Mouse (Mus musculus): Measurements from ENCODE around the gene Olfr1337.
"Not testable (repeated sequence)": the region's sequence is repeated elsewhere in the genome, so short reads cannot be mapped to it uniquely, and the experiment has no call there.

Gene Olfr1337

DNA sequence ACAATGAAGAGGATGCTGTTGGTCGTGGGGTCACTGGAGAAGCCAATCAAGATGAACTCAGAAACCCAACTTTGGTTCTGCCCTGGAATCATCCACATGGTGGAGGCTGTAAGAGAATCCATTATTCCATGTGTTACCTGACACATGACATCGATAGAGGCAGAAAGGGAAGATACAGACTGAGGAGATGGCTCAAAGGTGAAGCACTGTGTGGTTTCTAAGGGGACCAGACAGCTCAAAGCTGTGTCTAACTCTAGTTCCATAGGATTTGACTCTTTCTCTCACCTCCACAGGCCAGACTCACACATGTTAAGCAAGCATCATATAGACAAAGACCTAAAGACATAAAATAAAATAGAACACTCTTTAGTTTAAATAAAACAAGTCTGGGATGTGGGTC is at the start of gene Olfr1337:
Olfr1337 (minus strand) TSS at position 101 of the 400 bp plus-strand sequence.
- no peak for DNase-seq (ENCODE audit: low spot score)

DNA sequence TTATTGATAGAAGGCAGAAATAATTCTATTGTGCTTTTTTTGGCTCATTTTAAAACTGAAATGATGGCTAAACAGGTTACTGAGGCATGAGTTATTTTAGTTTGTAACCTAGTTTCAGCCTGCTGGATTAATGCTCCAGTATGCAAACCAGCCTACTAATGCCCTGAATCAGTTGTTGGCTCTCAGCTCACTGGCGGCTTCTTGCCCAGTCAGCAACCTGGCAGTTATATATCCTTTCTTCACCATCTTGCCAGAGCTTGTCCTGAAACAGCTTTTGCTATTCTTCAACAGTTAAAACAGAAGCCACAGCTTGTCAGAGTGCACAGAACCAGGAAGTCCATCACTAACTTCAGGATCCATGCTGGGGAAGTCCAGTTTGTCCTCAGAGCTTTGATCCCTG is 36.5 kb upstream of the Olfr1337 start:
- no peak for DNase-seq (ENCODE audit: low spot score)

DNA sequence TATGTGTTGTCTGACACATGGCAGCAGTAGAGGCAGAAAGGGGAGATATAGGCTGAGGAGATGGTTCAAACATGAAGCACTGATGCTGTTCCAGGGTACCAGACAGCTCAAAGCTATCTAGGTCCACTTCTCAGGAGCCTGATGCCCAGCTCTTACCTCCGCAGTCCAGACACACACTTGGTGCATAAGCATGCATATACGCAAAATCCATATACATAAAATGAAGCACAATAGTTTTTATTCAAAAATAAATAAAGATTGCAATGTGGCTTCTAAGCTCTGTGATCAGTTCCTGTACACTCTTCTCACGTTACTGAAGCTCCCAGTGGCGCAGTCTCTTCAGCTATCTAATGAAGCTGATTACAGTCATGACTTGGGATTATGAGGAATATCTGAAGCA is 27.5 kb upstream of the Olfr1337 start, which contains the start of gene Olfr1335:
Olfr1335 (minus strand) TSS at position 101 of the 400 bp plus-strand sequence.
- no peak for DNase-seq (ENCODE audit: low spot score)

DNA sequence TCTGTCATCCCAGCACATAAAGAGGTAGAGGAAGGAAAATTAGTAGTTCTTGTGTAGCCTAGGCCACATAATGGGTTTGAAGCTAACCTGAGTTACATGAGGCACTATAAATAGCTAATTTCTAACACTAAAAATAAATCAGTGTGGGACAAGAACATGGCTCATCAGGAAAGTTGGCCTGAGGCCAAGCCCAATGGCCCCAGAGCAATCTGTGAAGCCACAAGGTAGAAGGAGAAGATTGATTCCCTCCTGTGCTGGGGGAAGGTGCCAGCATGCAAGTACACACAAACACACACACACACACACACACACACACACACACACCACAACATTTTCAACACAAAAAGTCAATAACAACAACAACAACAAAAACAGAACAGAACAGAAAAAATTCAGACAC is 10.4 kb upstream of the Olfr1337 start:
- DNase-seq (ENCODE audit: low spot score) = not testable (repeated sequence)

DNA sequence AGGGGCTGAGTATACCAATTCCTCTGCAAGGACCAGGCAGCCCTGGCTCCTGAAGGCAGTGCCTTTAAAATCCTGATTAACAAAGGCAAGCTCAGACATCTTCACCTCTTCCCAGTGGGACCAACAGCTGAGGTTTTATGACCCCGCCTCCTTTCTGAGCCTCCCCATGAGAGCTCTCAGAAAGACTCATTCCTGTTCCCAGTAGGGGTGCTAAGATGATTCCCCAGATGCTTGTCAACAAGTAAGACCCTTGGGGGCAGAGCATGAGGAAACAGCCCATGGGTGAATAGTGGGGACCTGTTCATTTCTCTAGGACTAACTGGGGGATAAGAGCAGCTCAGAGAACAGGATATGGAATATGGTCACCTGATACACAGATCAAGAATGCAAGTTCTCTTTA is 23.7 kb downstream of the Olfr1337 start, which contains the start of gene Olfr1338:
Olfr1338 (minus strand) TSS at position 101 of the 400 bp plus-strand sequence.
- no peak for DNase-seq (ENCODE audit: low spot score)

DNA sequence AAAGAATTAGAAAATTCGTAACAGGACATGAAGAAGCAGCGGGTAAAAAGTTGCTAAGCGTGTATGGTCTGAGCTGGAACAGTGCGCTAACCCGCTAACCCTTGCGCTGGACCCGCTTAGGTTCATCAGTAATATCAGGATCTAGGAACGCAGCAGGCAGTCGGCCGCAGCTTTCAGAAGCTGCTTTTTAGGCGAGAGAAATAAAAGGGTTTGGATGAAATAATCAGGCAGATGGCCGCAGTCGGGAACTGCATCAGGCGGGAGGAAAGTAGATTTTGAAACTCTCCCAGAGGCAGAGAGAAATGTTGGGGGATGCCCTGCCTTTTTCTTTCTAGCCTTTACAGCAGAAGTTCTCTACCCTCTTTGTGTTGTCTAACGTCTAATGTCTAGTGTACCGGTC is 40.5 kb downstream of the Olfr1337 start:
- DNase-seq (ENCODE audit: low spot score) = no peak

DNA sequence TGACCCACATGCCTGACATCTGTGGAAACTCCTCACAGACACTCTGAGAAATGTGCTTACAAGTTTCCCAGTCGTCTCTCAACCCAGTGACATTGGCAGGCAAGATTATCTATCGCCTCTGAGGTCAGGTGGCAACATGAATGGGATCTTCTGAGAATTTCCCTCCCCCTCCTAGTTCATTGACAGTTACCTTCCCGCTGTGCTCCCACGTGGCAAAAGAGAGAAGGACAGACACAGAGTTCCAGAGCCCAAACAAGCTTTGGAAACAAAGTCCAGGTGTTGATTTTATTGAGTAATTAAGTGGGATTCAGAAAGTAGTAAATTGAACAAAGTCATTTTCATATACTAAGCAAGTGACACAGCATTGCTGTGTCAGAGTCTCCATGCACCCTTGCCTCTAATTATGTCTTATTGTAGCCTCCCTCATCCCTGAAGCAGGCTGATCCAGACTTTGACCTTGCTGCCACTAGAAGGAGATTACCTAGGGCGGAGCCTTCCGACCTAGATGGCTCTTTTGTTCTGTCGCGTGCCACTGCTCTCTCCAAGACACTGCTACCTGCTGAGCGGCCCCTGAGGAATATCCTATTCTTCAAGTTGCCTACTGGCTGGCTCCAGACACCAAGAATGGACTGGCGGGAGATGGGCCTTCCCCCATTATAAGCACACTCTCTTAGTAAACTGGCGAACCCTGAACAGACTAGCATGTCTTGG is 41.2 kb downstream of the Olfr1337 start:
- DNase-seq (ENCODE audit: low spot score) = no peak

DNA sequence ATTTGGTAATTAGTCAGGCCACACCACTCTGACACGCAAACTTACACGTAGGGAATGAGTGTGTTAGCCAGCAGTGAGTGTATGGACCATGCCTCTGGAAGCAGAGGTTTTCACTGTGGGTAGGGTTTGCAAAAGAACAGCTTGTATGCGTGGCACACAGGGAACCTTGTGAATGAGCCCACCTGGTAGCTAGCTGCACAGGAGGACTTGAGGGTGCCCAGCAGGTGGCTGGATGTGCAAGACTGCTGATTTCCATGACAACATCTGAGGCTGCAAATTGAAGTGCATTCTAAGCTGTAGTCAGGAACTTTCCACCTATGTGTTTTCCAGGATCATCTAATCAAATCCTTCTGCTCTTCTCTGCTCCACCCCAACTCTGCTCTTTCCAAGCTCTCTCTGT is 42.8 kb downstream of the Olfr1337 start:
- no peak for DNase-seq (ENCODE audit: low spot score)

DNA sequence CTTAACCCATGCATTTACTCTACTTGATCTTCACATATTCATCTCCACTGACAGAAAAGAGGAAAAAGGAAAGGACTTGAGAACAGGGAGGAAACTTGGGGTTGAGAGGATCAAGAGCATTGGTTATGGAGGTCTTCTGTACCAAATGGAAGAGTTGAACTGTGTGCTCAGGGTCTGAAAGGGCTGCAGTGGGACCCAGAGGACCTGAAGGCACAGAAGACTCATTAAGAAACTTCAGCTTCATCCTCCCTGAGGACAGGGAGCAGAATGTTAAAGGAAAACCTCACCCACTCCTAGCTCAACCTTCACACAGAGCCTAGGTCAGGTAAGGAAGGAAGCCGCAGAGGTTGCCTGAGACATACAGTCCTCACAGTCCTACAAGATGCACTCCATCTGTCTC is 50.5 kb downstream of the Olfr1337 start, which contains the start of gene Olfr1339:
Olfr1339 (plus strand) TSS at position 301 of the 400 bp plus-strand sequence.
- DNase-seq (ENCODE audit: low spot score) = no peak

All from testis, postnatal 10 days (tissue).